Mouse (Mus musculus) hindbrain, embryonic 10.5 days (tissue): ENCODE results near the gene Hsp90ab1. TPM values are rescaled to one million over a fixed set of nuclear protein-coding genes. Genes with fewer than 3 reads are reported as not detected.

Experiments used
- DNase-seq: peaks from one replicate; pipeline ENCODE4 v3.0.0-alpha.2; 2017; ENCODE audit warnings: low spot score
- H3K27ac ChIP-seq: fragments of 300-500 bp; sonication (generic); 2 replicates; pipeline ENCODE4 v1.5.1; 2016; ENCODE audit warnings: mild to moderate bottlenecking, moderate library complexity
- H3K27me3 ChIP-seq: fragments of 300-500 bp; sonication (generic); 2 replicates; pipeline ENCODE4 v1.6.1; 2016; ENCODE audit warnings: mild to moderate bottlenecking; ENCODE audit not compliant: poor library complexity, insufficient read depth, severe bottlenecking
- H3K36me3 ChIP-seq: fragments of 300-500 bp; sonication (generic); 2 replicates; pipeline ENCODE4 v1.6.1; 2016; ENCODE audit warnings: mild to moderate bottlenecking, moderate library complexity
- H3K4me1 ChIP-seq: fragments of 300-500 bp; sonication (generic); replicated peaks from 2 replicates; pipeline ENCODE4 v1.6.1; 2016; ENCODE audit warnings: mild to moderate bottlenecking
- H3K4me3 ChIP-seq: fragments of 300-500 bp; sonication (generic); 2 replicates; pipeline ENCODE4 v1.5.1; 2016; ENCODE audit warnings: mild to moderate bottlenecking, moderate library complexity
- H3K9me3 ChIP-seq: fragments of 300-500 bp; sonication (generic); 2 replicates; pipeline ENCODE4 v1.6.1; 2016; ENCODE audit warnings: mild to moderate bottlenecking, moderate library complexity
- WGBS: fragments of 180-500 bp; shearing (Covaris S2); methylation state at CpG from one replicate; pipeline ENCODE4 v1.1.7; 2016; 5-methylcytosine and 5-hydroxymethylcytosine counted together
- polyA plus RNA-seq: library from polyadenylated mRNA; unstranded; fragments of >200 nt; fragmentation: Nextera tagmentation; extraction: Ambion mirVana; gene quantifications from 2 replicates; pipeline ENCODE4 v1.2.1, GENCODE M21; 2016

The Hsp90ab1 gene
- polyA plus RNA-seq, 1 experiment from 2014 or later: 1,585 TPM

DNA sequence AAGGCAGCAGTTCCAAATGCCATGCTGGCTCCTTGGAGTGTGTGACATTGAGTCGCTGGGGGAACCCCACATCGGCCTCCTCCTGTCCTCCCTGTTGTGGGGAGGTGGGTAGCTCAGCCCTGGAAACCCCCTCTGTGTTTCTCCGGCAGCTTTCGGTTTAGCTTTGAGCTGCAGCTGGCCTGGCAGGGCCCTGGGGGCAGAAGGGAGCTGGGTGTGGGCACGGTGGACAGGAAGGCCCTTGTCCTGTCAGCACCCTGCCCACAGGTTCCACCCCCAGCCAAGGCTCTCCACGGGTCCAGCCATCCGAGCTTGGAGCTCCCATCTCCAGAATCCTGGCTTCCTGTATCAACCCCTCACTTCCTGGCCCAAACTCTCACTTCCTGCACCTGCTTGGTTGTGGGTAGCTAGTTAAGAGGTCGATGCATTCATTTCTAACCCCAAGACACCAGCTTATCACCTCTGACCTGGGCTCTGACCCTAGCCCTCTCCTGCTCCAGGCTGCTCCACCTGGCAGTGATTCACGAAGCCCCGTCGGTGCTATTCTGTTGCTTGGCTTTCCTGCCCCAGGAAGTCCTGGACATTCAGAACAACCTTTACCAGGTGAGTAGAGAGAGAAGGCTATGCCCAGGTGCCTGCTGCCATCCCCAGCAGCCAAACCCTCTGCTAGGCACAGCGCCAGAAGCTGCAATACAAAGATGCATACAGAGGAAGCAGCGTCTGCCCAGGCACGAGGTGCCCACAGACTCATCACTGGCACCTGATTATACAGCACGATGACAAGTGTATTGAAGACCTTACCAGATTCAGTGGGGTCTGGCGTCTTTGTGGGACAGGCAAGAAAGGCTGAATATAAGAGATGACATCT is 14.8 kb downstream of the Hsp90ab1 start:
- H3K4me1 ChIP-seq: peaks cover 44% of the 10 kb centered on the region
- H3K36me3 ChIP-seq: peaks cover 9% of the 10 kb centered on the region; the same call in 1 of the 2 replicates
- 0 out of 2 replicates have a peak overlapping the region, but pooled peaks have one; percentile 2 for H3K4me3 ChIP-seq
- WGBS: 69% methylated on average over 16 of the region's 16 CpGs
- no peaks in the 10 kb centered on the region for H3K9me3 ChIP-seq
- no peak overlapping the region for H3K27ac ChIP-seq
- DNase-seq: no peak
- H3K27me3 ChIP-seq: peaks cover 38% of the 10 kb centered on the region

- H3K9me3 ChIP-seq: no peaks in the 10 kb centered on the region
- WGBS: 63% methylated on average over 7 of the region's 7 CpGs
- peak overlapping the region; percentile 60; the same call in 1 of the 2 replicates for H3K4me3 ChIP-seq
These were observed 15.7 kb downstream of the Hsp90ab1 start for GRCm38 (mm10) chr17:45557246-45557824.

GRCm38 (mm10) chr17:45556514-45557245 is 16.4 kb downstream of the Hsp90ab1 start:
- peaks cover 42% of the 10 kb centered on the region for H3K27me3 ChIP-seq
- peaks cover 9% of the 10 kb centered on the region; the same call in 1 of the 2 replicates for H3K36me3 ChIP-seq
- no peaks in the 10 kb centered on the region for H3K9me3 ChIP-seq
- no peak for DNase-seq
- H3K4me1 ChIP-seq: peaks cover 49% of the 10 kb centered on the region
- peak overlapping the region; percentile 60 for H3K4me3 ChIP-seq
- WGBS: 70% methylated on average over 3 of the region's 3 CpGs
- H3K27ac ChIP-seq: no peak overlapping the region

More at GRCm38 (mm10) chr17:45557246-45557824, 15.7 kb downstream of the Hsp90ab1 start:
- Histone ChIP-seq H3K27me3 (peaks cover 42% of the 10 kb centered on the region), H3K27ac (0 out of 2 replicates have a peak overlapping the region, but pooled peaks have one; percentile 36), H3K36me3 (peaks cover 9% of the 10 kb centered on the region; the same call in 1 of the 2 replicates), H3K4me1 (peaks cover 44% of the 10 kb centered on the region)
- DNase-seq: no peak

DNA sequence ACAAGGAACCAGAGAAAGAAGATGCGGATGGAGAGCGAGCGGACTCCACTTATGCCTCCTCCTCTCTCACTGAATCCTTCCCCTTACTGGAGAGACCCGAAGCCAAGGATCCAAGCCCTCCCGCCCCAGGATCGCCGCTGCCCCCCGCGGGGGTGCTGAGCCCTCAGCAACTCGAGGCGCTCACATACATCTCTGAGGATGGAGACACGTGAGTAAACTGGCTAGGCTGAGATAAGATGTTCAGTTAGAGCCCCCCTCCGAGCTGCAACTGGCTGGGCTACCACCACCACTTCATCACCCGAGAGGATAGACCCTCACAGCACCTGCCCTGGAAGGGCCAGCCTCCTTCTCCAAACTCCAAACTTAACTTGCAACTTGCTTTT is 17.0 kb downstream of the Hsp90ab1 start:
- Histone ChIP-seq H3K36me3 (peaks cover 9% of the 10 kb centered on the region; the same call in 1 of the 2 replicates), H3K9me3 (no peaks in the 10 kb centered on the region), H3K4me3 (peak overlapping the region; percentile 60), H3K4me1 (peaks cover 55% of the 10 kb centered on the region), H3K27ac (peak overlapping the region; percentile 78), H3K27me3 (peaks cover 47% of the 10 kb centered on the region)
- WGBS: 3% methylated on average over 14 of the region's 14 CpGs
- no peak for DNase-seq

GRCm38 (mm10) chr17:45555452-45556106 is 17.5 kb downstream of the Hsp90ab1 start, which contains the start of gene Nfkbie:
Gene Nfkbie (plus strand): TSS chr17:45555703.
- DNase-seq: peak; percentile 97
- Histone ChIP-seq H3K36me3 (peaks cover 9% of the 10 kb centered on the region; the same call in 1 of the 2 replicates), H3K4me3 (peak within 1 kb of the TSS; percentile 60), H3K4me1 (peaks cover 59% of the 10 kb centered on the region), H3K27ac (peak within 1 kb of the TSS; percentile 78), H3K27me3 (peaks cover 51% of the 10 kb centered on the region), H3K9me3 (no peaks in the 10 kb centered on the region)
- under 1% methylated on average over 45 of the region's 45 CpGs for WGBS

GRCm38 (mm10) chr17:45554420-45554819 is 18.7 kb downstream of the Hsp90ab1 start:
- H3K9me3 ChIP-seq: no peaks in the 10 kb centered on the region
- no peak overlapping the region for H3K27ac ChIP-seq
- H3K27me3 ChIP-seq: peaks cover 55% of the 10 kb centered on the region
- H3K4me3 ChIP-seq: no peak overlapping the region
- H3K36me3 ChIP-seq: 0 out of 2 replicates have a peak, but pooled peaks cover 3% of the 10 kb centered on the region
- WGBS: 39% methylated on average over 1 of the region's 1 CpGs
- H3K4me1 ChIP-seq: peaks cover 70% of the 10 kb centered on the region
- DNase-seq: no peak

GRCm38 (mm10) chr17:45553065-45553464 is 20.0 kb downstream of the Hsp90ab1 start:
- H3K36me3 ChIP-seq: no peaks in the 10 kb centered on the region
- H3K4me1 ChIP-seq: peaks cover 70% of the 10 kb centered on the region
- no peak overlapping the region for H3K27ac ChIP-seq
- DNase-seq: no peak
- 89% methylated on average over 3 of the region's 3 CpGs for WGBS
- H3K4me3 ChIP-seq: no peak overlapping the region
- no peaks in the 10 kb centered on the region for H3K9me3 ChIP-seq
- H3K27me3 ChIP-seq: peaks cover 55% of the 10 kb centered on the region

DNA sequence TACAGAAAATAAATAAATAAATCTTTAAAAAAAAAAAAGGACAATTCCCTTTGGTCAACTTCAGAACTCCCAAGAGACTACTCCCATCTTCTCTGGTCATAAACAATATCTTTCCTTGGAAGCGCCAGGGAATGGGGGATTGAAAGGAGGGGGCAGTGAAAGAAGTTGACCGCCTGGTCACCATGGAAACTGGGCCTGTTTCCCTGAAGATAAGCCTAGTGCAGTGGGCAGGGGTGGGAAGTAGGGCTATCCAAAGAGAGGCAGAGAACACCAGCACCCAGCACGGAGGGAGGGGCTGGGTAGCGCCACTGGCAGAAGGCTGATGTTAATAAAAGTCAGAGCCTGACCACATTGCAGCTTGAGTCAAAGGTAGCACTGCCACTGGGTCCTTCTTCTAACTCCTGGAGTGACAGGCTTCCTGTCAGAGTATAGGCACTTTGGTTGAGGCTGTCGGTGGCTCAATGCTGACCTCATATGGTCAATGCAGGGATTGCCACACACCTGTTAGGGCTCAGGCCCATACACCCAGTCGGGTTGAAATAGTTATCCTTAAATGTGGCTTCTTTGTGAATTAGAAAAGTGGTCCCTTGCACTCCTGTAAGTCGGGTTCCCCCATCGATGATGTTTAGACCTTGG is 21.1 kb downstream of the Hsp90ab1 start:
- WGBS: 6% methylated on average over 8 of the region's 8 CpGs

DNA sequence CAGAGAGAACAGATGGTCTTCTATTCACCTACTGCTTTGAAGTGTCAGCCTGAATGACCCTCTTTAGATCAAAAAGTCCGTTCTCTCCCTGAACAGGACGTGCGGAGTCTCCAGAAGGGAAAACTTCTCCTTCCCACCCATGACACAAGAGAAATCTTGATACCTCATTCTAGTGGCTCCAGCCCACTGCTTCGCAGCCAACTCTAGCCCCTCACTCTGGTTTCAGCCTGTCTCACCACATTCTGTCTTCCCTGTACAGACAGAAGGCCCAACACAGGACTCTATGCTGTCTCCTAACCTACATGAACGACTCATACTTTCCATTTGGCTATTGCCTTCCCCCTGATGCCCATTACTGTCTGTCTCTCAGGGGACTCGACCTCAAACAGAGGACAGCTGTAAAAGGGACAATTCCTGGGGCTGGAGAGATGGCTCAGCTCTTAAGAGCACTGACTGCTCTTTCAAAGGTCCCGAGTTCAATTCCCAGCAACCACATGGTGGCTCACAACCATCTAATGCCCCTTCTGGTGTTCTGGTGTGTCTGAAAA is 21.7 kb downstream of the Hsp90ab1 start:
- Histone ChIP-seq H3K9me3 (no peaks in the 10 kb centered on the region), H3K27ac (0 out of 2 replicates have a peak overlapping the region, but pooled peaks have one; percentile 50), H3K4me3 (no peak overlapping the region), H3K36me3 (peaks cover 7% of the 10 kb centered on the region), H3K27me3 (peaks cover 55% of the 10 kb centered on the region), H3K4me1 (peaks cover 64% of the 10 kb centered on the region)
- no peak for DNase-seq
- WGBS: 56% methylated on average over 7 of the region's 7 CpGs

More for the DNA sequence above, 21.1 kb downstream of the Hsp90ab1 start:
- no peak overlapping the region for H3K27ac ChIP-seq
- H3K4me3 ChIP-seq: peak overlapping the region; percentile 7; the same call in 1 of the 2 replicates
- H3K27me3 ChIP-seq: peaks cover 55% of the 10 kb centered on the region
- H3K4me1 ChIP-seq: peaks cover 68% of the 10 kb centered on the region
- H3K36me3 ChIP-seq: peaks cover 1% of the 10 kb centered on the region; the same call in 1 of the 2 replicates
- peak; percentile 80 for DNase-seq
- H3K9me3 ChIP-seq: no peaks in the 10 kb centered on the region

GRCm38 (mm10) chr17:45550253-45550652 is 22.8 kb downstream of the Hsp90ab1 start:
- Histone ChIP-seq H3K4me3 (peak overlapping the region; percentile 97), H3K27me3 (peaks cover 61% of the 10 kb centered on the region), H3K27ac (peak overlapping the region; percentile 99), H3K36me3 (peaks cover 12% of the 10 kb centered on the region), H3K9me3 (no peaks in the 10 kb centered on the region), H3K4me1 (peaks cover 63% of the 10 kb centered on the region)
- DNase-seq: no peak
- 29% methylated on average over 5 of the region's 5 CpGs for WGBS

DNA sequence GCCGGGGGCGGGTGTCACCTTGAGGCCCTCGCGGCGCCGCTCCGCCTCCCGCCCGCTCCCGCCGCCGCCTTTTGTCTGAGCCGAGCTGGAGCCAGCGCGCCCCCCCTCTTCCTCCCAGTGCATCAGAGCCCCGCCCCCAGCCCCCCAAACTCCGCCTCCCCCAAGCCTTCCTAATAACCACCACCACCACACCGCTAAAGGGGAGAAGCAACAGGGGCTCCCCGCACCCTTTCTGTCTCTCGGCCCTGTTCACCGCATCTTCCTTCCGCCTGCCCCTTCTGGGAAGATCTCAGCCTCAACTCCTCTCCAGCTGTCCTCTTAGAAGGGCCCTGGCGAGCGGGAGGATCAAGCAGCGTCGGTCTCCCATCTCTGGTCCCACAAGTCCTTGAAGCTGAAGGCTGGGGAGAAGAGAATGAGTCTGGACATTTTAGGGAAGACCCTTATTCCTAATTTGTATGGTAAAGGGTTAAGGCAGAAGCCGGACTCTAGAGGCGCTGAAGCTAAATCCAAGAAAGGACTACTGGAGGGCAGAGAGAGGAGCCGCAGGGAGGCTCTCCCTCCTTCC is 23.4 kb downstream of the Hsp90ab1 start, which contains the start of gene Tmem151b:
TSS of gene Tmem151b (minus strand) at position 61 of the 565 bp plus-strand sequence.
- H3K9me3 ChIP-seq: no peaks in the 10 kb centered on the region
- WGBS: under 1% methylated on average over 18 of the region's 29 CpGs
- H3K4me1 ChIP-seq: peaks cover 64% of the 10 kb centered on the region
- peaks cover 67% of the 10 kb centered on the region for H3K27me3 ChIP-seq
- peak within 1 kb of the TSS; percentile 99 for H3K27ac ChIP-seq
- peak within 1 kb of the TSS; percentile 97 for H3K4me3 ChIP-seq
- DNase-seq: peak; percentile 78
- H3K36me3 ChIP-seq: peaks cover 17% of the 10 kb centered on the region
